Mouse (Mus musculus) adrenal gland, adult 18-20 months (tissue): ENCODE measurements at regions not wholly inside any gene's neighbourhood (a gene's known extent, or its start where the extent isn't known, plus 50 kb on each side); places are given as distances from the start of the nearest gene placed in this dataset.
"Not testable (repeated sequence)": the region's sequence is repeated elsewhere in the genome, so short reads cannot be mapped to it uniquely, and the experiment has no call there.

Experiments used
- DNase-seq, 2 experiments: peaks; one replicate each; pipeline ENCODE4 v3.0.0; 2021 to 2022; ENCODE audit warnings: low spot score in 2 of 2

- peak; percentile 48 to 53 for DNase-seq
Observed at GRCm38 (mm10) chr15:96829941-96830340, 130.4 kb upstream of the Slc38a2 start.

GRCm38 (mm10) chr15:96828681-96829080 is 129.2 kb upstream of the Slc38a2 start:
- no peak for DNase-seq

- DNase-seq: no peak
Observed at GRCm38 (mm10) chr15:96827931-96828330, 128.4 kb upstream of the Slc38a2 start.

GRCm38 (mm10) chr15:96818435-96818834 is 118.9 kb upstream of the Slc38a2 start:
- DNase-seq: no peak

GRCm38 (mm10) chr15:96817626-96818025 is 118.1 kb upstream of the Slc38a2 start:
- no peak for DNase-seq

- no peak for DNase-seq
Observed at GRCm38 (mm10) chr15:96816997-96817570, 117.6 kb upstream of the Slc38a2 start.

- DNase-seq: no peak
Observed at GRCm38 (mm10) chr15:96813472-96813871, 113.9 kb upstream of the Slc38a2 start.

- DNase-seq: no peak
Observed at GRCm38 (mm10) chr15:96802729-96803053, 103.2 kb upstream of the Slc38a2 start.

- peak; percentile 47 to 59 for DNase-seq
Observed at GRCm38 (mm10) chr15:96802034-96802728, 102.7 kb upstream of the Slc38a2 start.

- DNase-seq: no peak
Observed at GRCm38 (mm10) chr15:96799228-96799627, 99.7 kb upstream of the Slc38a2 start.

- no peak for DNase-seq
Observed at GRCm38 (mm10) chr15:96797615-96798270, 98.2 kb upstream of the Slc38a2 start.

GRCm38 (mm10) chr15:96794177-96794719 is 94.7 kb upstream of the Slc38a2 start:
- DNase-seq: no peak

GRCm38 (mm10) chr15:96793251-96793650 is 93.7 kb upstream of the Slc38a2 start:
- no peak for DNase-seq

- no peak for DNase-seq
Observed at GRCm38 (mm10) chr15:96791306-96791705, 91.8 kb upstream of the Slc38a2 start.

GRCm38 (mm10) chr15:96787921-96788320 is 88.4 kb upstream of the Slc38a2 start:
- not testable (repeated sequence) for DNase-seq

GRCm38 (mm10) chr15:96784578-96784977 is 85.0 kb upstream of the Slc38a2 start:
- DNase-seq: no peak

GRCm38 (mm10) chr15:96781560-96781959 is 82.0 kb upstream of the Slc38a2 start:
- DNase-seq: no peak

- no peak for DNase-seq
Observed at GRCm38 (mm10) chr15:96780606-96781005, 81.1 kb upstream of the Slc38a2 start.

- no peak for DNase-seq
Observed at GRCm38 (mm10) chr15:96779358-96779757, 79.8 kb upstream of the Slc38a2 start.

GRCm38 (mm10) chr15:96778321-96778926 is 78.9 kb upstream of the Slc38a2 start:
- DNase-seq: no peak

- no peak for DNase-seq
Observed at GRCm38 (mm10) chr15:96776476-96777075, 77.0 kb upstream of the Slc38a2 start.
